In genomic region chr16:55967221-55967620, GRCm38 (mm10) we compare ENCODE assay signal across 8 mouse cellular contexts. TPM values are rescaled to one million over a fixed set of nuclear protein-coding genes. Genes with fewer than 3 reads are reported as not detected.
DNase-seq lines count a peak whose midpoint lies in the region; ATAC-seq and TF ChIP-seq lines count a peak whose summit lies in the region.

No protein-coding gene starts in this region.

- H3K27ac ChIP-seq in heart, embryonic 11.5 days (ENCODE audit: low read depth, low read length): no peak overlapping the region
- 0 out of 2 replicates have a peak overlapping the region, but pooled peaks have one; percentile 28 for H3K27ac ChIP-seq in ES-Bruce4 (ENCODE audit: insufficient read depth, low read length)
- peak overlapping the region; percentile 76 for H3K27ac ChIP-seq in heart, embryonic 16.5 days (ENCODE audit: low read length)
- H3K27ac ChIP-seq in liver, postnatal 0 days (ENCODE audit: low read depth): peak overlapping the region; percentile 79

- H3K4me3 ChIP-seq in heart, embryonic 11.5 days (ENCODE audit: low read depth, low read length): peak overlapping the region; percentile 71
- H3K4me3 ChIP-seq in ES-Bruce4 (ENCODE audit: low read depth, low read length): peak overlapping the region; percentile 85
- H3K4me3 ChIP-seq in heart, embryonic 16.5 days (ENCODE audit: low read length): peak overlapping the region; percentile 67
- H3K4me3 ChIP-seq in liver, postnatal 0 days (ENCODE audit: low read depth, low read length): peak overlapping the region; percentile 62

- TF ChIP-seq POLR2A in ES-Bruce4 (IDR thresholded peaks at IDR 0.05; ENCODE audit: insufficient read depth, low read length): no peak

- H3K4me2 ChIP-seq in heart, embryonic 11.5 days: peak overlapping the region; percentile 80
- peak overlapping the region; percentile 86 for H3K4me2 ChIP-seq in heart, embryonic 16.5 days (ENCODE audit: low read depth, low read length)
- peak overlapping the region; percentile 84 for H3K4me2 ChIP-seq in liver, postnatal 0 days (ENCODE audit: low read depth, low read length)

- intact Hi-C loops in heart, postnatal 25 days (cut with DNase I): loop anchor here (2.0 to 5.0 kb wide), 3 partner anchors 62 to 165 kb away; partner anchors contain the start of gene Pcnp

- DNase-seq in heart, postnatal 25 days (ENCODE audit: low spot score): no peak
- no peak for DNase-seq in liver, postnatal 0 days
- DNase-seq in gastrocnemius, adult 8-10 months (ENCODE audit: low spot score in 2 of 2): no peak
- DNase-seq in right cerebral cortex, adult 18-20 months: no peak
- DNase-seq in layer of hippocampus, postnatal 25 days (ENCODE audit: extremely low spot score in 1 of 2, low spot score in 1 of 2): no peak

- H3K9ac ChIP-seq in heart, embryonic 11.5 days (ENCODE audit: low read depth, low read length): peak overlapping the region; percentile 96
- H3K9ac ChIP-seq in ES-Bruce4 (ENCODE audit: low read depth, poor library complexity, severe bottlenecking): peak overlapping the region; percentile 97
- peak overlapping the region; percentile 82 for H3K9ac ChIP-seq in heart, embryonic 16.5 days (ENCODE audit: low read length)
- peak overlapping the region; percentile 69 for H3K9ac ChIP-seq in liver, postnatal 0 days (replicated peaks)

- WGBS in heart, embryonic 11.5 days (ENCODE audit: insufficient replicate concordance): 43% methylated on average over 1 of the region's 1 CpGs
- WGBS in heart, embryonic 16.5 days: 6% methylated on average over 1 of the region's 1 CpGs
- 15% methylated on average over 1 of the region's 1 CpGs for WGBS in liver, postnatal 0 days (ENCODE audit: insufficient replicate concordance)

- ATAC-seq in heart, embryonic 11.5 days (replicated peaks; ENCODE audit: insufficient number of reproducible peaks, low FRiP score, low TSS enrichment): no peak
- no peak for ATAC-seq in heart, embryonic 16.5 days (replicated peaks; ENCODE audit: extremely low read depth, insufficient read depth, low FRiP score)
- no peak for ATAC-seq in liver, postnatal 0 days

- TF ChIP-seq CTCF in ES-Bruce4 (IDR thresholded peaks at IDR 0.05; ENCODE audit: low read depth, low read length): no peak
- TF ChIP-seq CTCF in liver, postnatal 0 days (IDR thresholded peaks at IDR 0.05; ENCODE audit: low read depth): no peak

- no peaks in the 10 kb centered on the region for H3K27me3 ChIP-seq in heart, embryonic 11.5 days (ENCODE audit: control insufficient read depth, insufficient read depth, low read length)
- H3K27me3 ChIP-seq in ES-Bruce4 (ENCODE audit: control insufficient read depth, insufficient read depth, low read length, poor library complexity, severe bottlenecking): no peaks in the 10 kb centered on the region
- H3K27me3 ChIP-seq in heart, embryonic 16.5 days (ENCODE audit: control insufficient read depth, insufficient read depth, low read length): no peaks in the 10 kb centered on the region
- H3K27me3 ChIP-seq in liver, postnatal 0 days (ENCODE audit: insufficient read depth, low read length): no peaks in the 10 kb centered on the region

- H3K4me1 ChIP-seq in heart, embryonic 11.5 days (ENCODE audit: control insufficient read depth, insufficient read depth, low read length): peaks cover 4% of the 10 kb centered on the region; the same call in 1 of the 2 replicates
- no peaks in the 10 kb centered on the region for H3K4me1 ChIP-seq in ES-Bruce4 (ENCODE audit: control insufficient read depth, insufficient read depth, low read length)
- H3K4me1 ChIP-seq in heart, embryonic 16.5 days (ENCODE audit: control insufficient read depth, insufficient read depth, low read length): peaks cover 9% of the 10 kb centered on the region
- peaks cover 4% of the 10 kb centered on the region for H3K4me1 ChIP-seq in liver, postnatal 0 days (ENCODE audit: insufficient read depth)

- no peak for TF ChIP-seq EP300 in ES-Bruce4 (IDR thresholded peaks at IDR 0.05; ENCODE audit: insufficient read depth, low read depth, low read length)
- no peak for TF ChIP-seq EP300 in liver, postnatal 0 days (IDR thresholded peaks at IDR 0.05; ENCODE audit: low read depth)

- no peaks in the 10 kb centered on the region for H3K9me3 ChIP-seq in heart, embryonic 11.5 days (replicated peaks; ENCODE audit: control insufficient read depth, low read length)
- H3K9me3 ChIP-seq in ES-Bruce4 (replicated peaks; ENCODE audit: control insufficient read depth, insufficient read depth, low read length, poor library complexity, severe bottlenecking): no peaks in the 10 kb centered on the region
- no peaks in the 10 kb centered on the region for H3K9me3 ChIP-seq in heart, embryonic 16.5 days (replicated peaks; ENCODE audit: control insufficient read depth, low read length)
- no peaks in the 10 kb centered on the region for H3K9me3 ChIP-seq in liver, postnatal 0 days (ENCODE audit: low read length)

- peaks cover 25% of the 10 kb centered on the region for H3K36me3 ChIP-seq in heart, embryonic 11.5 days (ENCODE audit: control insufficient read depth, insufficient read depth, low read length)
- H3K36me3 ChIP-seq in ES-Bruce4 (ENCODE audit: control insufficient read depth, insufficient read depth, low read length, poor library complexity, severe bottlenecking): peaks cover 51% of the 10 kb centered on the region
- peaks cover 33% of the 10 kb centered on the region for H3K36me3 ChIP-seq in heart, embryonic 16.5 days (ENCODE audit: control insufficient read depth, insufficient read depth)
- H3K36me3 ChIP-seq in liver, postnatal 0 days (replicated peaks; ENCODE audit: insufficient read depth, low read length): peaks cover 36% of the 10 kb centered on the region

RNA-seq across cellular contexts. Expression of gene Rpl24, which starts 1.1 kb away (rescaled TPM):
- 617 and 672 TPM in 2 replicates for polyA plus RNA-seq in heart, embryonic 11.5 days (2014; fragmentation: Nextera tagmentation; extraction: Ambion mirVana)
- 100 to 1,000 TPM; 504 to 557 TPM for total RNA-seq in heart, postnatal 25 days (2021)
- polyA plus RNA-seq in ES-Bruce4 (2011; ENCODE audit: insufficient read depth, insufficient read length, low read depth, missing spikeins): 1,642 and 1,799 TPM in 2 replicates
- 404 and 445 TPM in 2 replicates for polyA plus RNA-seq in heart, embryonic 16.5 days (2015; fragmentation: Nextera tagmentation; extraction: Ambion mirVana)
- 446 and 482 TPM in 2 replicates for polyA plus RNA-seq in liver, postnatal 0 days (2015; fragmentation: Nextera tagmentation; extraction: Ambion mirVana)
- total RNA-seq in gastrocnemius, adult 8-10 months (2022): 100 to 1,000 TPM; 479 to 689 (median 565) TPM
- 100 to 1,000 TPM; 367 to 413 TPM for total RNA-seq in layer of hippocampus, postnatal 25 days (2021)

RNA-seq across cellular contexts. Expression of gene Zbtb11, which starts 6.5 kb away (rescaled TPM):
- polyA plus RNA-seq in heart, embryonic 11.5 days (2014; fragmentation: Nextera tagmentation; extraction: Ambion mirVana): 13.3 and 13.8 TPM in 2 replicates
- 10 to 100 TPM in 1 of 2 experiments, 1 to 10 TPM in 1; 9.7 to 11.4 TPM for total RNA-seq in heart, postnatal 25 days (2021)
- 19.6 and 20.5 TPM in 2 replicates for polyA plus RNA-seq in ES-Bruce4 (2011; ENCODE audit: insufficient read depth, insufficient read length, low read depth, missing spikeins)
- polyA plus RNA-seq in heart, embryonic 16.5 days (2015; fragmentation: Nextera tagmentation; extraction: Ambion mirVana): 11.1 and 13.8 TPM in 2 replicates
- polyA plus RNA-seq in liver, postnatal 0 days (2015; fragmentation: Nextera tagmentation; extraction: Ambion mirVana): 5.3 and 6.0 TPM in 2 replicates
- total RNA-seq in gastrocnemius, adult 8-10 months (2022): 10 to 100 TPM in 2 of 4 experiments, 1 to 10 TPM in 2; 9.6 to 15.0 (median 10.2) TPM
- 10 to 100 TPM; 46.2 to 47.3 TPM for total RNA-seq in layer of hippocampus, postnatal 25 days (2021)

RNA-seq across cellular contexts. Expression of gene Cep97, which starts 32.6 kb away (rescaled TPM):
- polyA plus RNA-seq in heart, embryonic 11.5 days (2014; fragmentation: Nextera tagmentation; extraction: Ambion mirVana): 7.4 and 11.9 TPM in 2 replicates
- 1 to 10 TPM; 6.0 to 6.4 TPM for total RNA-seq in heart, postnatal 25 days (2021)
- polyA plus RNA-seq in ES-Bruce4 (2011; ENCODE audit: insufficient read depth, insufficient read length, low read depth, missing spikeins): 14.6 and 20.6 TPM in 2 replicates
- polyA plus RNA-seq in heart, embryonic 16.5 days (2015; fragmentation: Nextera tagmentation; extraction: Ambion mirVana): 9.6 and 9.9 TPM in 2 replicates
- 2.4 and 2.7 TPM in 2 replicates for polyA plus RNA-seq in liver, postnatal 0 days (2015; fragmentation: Nextera tagmentation; extraction: Ambion mirVana)
- total RNA-seq in gastrocnemius, adult 8-10 months (2022): 1 to 10 TPM; 4.3 to 7.2 (median 5.5) TPM
- total RNA-seq in layer of hippocampus, postnatal 25 days (2021): 10 to 100 TPM; 13.4 to 14.2 TPM
